Mouse (Mus musculus) ovary, postnatal 10 days (tissue): Measurements from ENCODE around the gene Abracl.
A peak's percentile ranks its signal among the peaks of the same experiment; 100 is the strongest.

ENCODE experiments used
- DNase-seq: peaks from one replicate; pipeline ENCODE4 v3.0.0; 2022; ENCODE audit warnings: low spot score

The Abracl gene

DNA sequence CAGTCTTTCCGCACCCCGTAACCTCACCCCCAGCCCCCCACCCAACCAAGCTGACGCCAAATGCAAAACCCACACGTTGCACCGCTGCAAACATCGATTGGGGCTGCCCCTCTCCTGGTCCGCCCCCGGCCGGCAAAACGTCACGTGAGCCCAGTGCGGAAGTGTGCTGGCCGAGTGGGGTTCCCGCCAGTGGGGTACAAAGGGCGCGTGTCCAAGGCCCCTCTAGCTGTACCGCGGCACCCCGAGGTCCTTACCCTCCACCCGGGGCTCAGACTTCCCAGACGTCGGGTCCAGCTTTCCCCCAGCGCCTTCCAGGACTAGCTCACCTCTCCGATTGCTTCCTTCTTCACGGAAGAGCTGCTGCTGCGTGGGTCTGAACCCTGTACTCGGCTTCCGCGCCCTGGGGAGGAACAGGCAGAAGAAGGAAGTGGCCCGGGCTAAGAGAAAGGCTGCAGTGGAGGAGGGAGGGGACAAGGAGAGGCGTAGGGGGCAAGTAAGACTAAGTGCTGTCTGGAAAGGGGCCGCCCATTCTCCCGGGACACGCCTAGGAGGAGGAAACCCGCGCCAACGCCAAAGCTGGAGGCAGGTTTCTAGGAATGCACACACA, at the start of gene Abracl:
Abracl (minus strand) TSS at position 548 of the 607 bp plus-strand sequence.
- peak; percentile 42 for DNase-seq

DNA sequence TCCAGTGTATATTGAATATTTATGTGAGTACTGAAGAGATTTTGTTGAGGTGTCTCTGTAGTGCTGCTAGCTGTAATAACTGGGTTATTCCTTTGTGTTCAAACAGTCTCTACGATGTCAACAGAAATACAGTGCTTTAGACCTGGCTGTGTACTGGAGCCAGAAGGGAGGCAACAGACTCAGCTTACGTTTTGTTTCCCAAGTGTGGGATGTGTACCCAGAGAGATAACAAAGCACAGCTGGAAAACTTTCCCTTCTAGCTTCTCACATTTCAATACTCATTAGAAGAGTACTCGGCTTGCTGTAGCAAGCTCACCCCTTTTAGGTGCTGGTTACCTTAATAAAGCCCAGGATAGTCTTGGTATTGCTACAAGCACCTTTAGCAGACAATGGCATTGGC, 49.8 kb upstream of the Abracl start:
- DNase-seq, result no peak

- no peak for DNase-seq
Measured at GRCm38 (mm10) chr10:18070616-18071015, 47.5 kb upstream of the Abracl start.

GRCm38 (mm10) chr10:18070144-18070543, 47.1 kb upstream of the Abracl start:
- DNase-seq, result no peak

DNA sequence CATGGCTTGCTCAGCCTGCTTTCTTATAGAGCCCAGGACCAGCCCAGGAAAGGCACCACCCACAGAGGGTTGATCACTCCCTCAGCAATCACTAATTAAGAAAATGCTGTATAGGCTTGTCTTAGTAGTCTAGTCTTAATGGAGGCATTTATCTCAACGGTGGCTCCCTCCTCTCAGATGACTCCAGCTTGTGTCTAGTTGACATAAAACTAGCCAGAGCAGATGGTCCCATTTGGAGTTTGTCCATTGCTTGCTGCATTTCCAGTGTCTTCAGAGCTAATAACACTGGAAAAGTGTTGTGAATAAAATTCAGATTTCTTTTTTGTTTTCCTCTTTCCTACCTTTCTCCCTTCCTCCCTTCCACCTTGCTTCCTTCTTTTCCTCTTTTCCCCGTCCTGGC, 46.5 kb upstream of the Abracl start:
- DNase-seq, result no peak

DNA sequence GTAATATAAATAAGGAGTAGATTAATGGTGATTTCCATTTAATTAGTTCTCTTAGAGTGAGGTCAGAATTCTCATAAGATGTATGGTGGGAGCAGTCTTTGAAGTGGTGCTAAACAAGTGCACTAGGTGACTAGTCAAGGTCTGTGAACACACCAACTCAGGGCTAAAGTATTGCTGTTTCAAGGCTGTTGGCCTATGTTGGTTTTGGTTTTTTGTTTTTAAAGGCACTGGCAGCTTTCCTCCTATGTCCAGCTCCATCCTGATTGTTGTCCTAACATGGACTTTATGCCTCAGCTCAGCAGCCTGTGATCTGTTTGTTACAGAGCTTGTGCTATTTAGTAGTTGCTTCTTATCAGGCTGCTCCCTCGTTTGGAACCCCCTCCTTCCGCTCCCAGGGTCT, 45.8 kb upstream of the Abracl start:
- no peak for DNase-seq

GRCm38 (mm10) chr10:18067761-18068446, 44.8 kb upstream of the Abracl start:
- no peak for DNase-seq

- DNase-seq, result no peak
Measured at GRCm38 (mm10) chr10:18066031-18066439, 42.9 kb upstream of the Abracl start.

- no peak for DNase-seq
Measured at GRCm38 (mm10) chr10:18064606-18065228, 41.6 kb upstream of the Abracl start.

GRCm38 (mm10) chr10:18061533-18061932, 38.4 kb upstream of the Abracl start:
- DNase-seq, result no peak

GRCm38 (mm10) chr10:18060778-18061177, 37.7 kb upstream of the Abracl start:
- no peak for DNase-seq

DNA sequence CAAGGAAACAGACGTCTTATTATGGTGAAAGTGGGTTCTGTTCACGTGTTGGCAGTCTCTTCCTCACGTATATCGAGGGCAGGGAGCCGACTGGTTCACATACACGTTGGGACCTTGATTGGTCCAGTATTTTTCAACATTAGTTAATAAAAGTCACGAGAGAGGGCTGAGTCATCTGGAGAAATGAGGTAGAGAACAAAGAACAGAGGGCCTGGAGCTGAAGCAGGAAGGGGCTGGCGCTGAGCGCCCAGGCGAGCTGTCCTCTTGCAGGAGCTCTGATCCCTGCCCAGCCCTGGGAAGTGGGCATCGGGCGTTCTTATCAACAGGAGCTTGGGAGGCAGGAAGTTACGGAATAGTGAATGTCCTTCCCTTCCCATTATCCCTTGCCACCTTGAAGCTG, 36.7 kb upstream of the Abracl start:
- no peak for DNase-seq

DNA sequence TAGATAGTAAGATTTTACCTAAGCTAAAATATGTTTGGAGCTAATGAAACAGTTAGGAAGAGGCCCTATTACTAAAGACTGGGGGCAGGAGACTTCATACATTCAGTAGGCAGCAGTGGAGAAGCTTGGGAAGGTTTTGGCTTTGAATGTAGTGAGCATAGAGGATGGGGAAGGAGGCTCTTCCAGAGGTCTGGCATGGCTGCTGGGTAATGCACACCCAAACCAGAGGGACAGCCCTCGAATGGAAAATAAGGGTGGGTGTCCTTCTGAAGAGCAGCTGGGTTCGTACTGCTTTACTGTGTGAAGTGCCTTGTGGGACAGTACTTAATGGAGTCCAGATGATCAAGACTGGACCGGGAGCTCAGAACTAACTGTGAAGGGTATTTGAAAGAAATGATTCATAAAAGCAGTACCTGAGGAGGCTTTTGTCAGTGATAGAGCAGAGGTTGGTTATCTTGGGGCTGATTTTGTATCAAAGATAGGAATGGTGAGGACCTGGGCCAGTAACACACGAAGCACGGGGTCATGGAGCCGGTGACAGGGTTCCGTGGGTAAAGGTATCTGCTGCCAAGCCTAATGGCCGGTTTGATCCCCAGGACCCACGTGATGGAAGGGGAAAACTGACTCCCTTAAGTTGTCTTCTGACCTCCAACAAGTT, 35.7 kb upstream of the Abracl start:
- no peak for DNase-seq

DNA sequence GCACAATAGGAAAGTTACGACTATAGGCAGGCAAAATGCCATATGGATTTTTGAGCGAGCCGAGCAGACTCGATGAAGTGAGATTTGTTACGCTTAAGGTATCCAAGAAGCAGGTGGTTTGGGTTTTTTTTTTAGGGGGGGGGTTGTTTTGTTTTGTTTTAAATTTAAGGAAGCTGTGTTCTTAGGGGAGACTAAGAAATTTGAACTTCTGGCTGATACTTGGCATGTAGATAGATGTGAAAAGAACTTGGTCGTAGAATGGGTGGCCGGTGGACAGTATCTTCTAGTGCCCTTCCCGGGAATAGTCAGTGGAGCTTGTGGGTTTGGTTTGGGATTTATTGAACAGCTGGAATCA, 33.3 kb upstream of the Abracl start:
- DNase-seq, result no peak

DNA sequence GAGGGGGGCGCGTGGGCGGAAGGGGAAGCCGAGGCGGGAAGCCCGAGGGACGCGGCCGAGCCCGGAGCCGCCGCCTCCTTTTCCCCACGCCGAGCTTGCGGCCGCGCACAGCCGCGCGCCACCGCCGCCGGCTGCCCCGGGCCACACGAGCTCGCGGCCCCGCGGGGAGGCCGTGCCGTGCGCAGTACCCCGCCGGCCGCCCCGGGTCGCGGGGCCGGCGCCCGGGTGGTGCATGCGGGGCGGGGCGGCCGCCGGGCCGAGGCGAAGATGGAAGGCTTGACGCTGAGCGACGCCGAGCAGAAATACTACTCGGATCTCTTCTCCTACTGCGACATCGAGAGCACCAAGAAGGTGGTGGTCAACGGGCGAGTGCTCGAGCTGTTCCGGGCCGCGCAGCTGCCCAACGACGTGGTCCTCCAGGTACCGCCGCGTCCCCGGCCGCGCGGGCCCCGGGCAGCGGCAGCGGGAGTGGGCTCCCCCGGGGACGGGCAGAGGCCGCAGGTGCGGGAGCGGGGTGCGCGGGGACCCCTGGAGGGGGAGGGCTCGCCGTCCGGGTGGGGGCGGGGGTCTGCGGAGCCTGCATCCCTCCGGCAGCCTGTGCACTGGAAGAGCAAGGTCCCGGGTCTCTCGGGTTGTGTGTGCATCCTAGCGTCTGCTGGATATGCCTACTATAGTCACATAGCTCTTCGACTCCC, 32.8 kb upstream of the Abracl start, which contains the start of gene Reps1:
Reps1 (plus strand) TSS at position 166 of the 695 bp plus-strand sequence.
- peak; percentile 31 for DNase-seq

DNA sequence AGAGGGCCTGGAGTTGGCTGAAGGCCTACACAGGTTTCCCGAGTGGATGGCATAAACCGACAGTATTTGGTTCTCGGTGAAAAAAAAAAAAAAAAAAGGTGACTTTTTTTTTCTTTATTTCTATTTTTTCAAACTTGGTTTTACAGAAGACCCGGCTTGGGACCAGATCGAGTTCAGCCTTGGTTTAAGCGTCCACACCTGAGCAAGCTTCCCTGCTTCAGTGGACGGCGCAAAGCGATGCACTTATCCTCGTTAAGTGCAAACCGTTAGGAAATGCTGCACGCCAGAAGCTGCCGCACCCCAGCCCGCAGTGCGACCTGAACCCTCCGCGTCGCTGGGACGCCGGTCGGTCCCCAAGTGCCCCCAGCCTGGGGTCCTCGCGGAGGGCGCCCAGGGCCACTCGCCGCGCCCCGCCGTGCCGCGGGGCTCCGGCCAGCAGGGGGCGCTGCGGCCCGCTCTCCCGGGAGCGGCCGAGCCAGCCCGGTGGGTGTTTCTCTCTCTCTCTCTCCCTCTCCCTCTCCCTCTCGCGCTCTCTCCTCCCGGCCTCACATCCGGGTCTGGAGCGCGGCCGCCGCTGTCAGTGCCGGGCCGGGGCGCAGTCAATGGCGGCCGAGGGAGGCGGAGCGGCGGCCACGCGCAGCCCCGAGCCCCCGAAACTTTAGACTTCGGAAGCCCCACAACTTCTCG, 32.1 kb upstream of the Abracl start:
- peak; percentile 74 for DNase-seq

- no peak for DNase-seq
Measured at GRCm38 (mm10) chr10:18047380-18048146, 24.5 kb upstream of the Abracl start.

DNA sequence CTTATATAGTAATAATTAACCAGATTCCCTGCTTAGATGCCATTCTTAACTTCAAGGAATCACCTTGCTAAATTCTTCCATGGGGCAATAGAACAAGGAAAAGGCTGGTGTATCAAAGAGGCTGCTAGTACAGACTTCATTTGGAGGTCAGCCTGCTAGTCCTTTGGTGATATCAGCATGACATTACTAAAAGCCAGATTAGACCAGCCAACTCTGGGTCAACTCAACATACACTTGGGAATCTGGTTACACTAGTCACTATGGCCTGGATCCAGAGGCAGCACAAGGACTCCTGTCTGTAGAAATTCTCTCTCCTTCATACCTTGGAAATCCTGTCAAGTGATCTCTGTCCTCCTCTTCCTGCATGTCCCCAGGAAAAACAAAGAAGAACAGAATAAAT, 23.3 kb upstream of the Abracl start:
- DNase-seq, result no peak

GRCm38 (mm10) chr10:18036849-18037248, 13.8 kb upstream of the Abracl start:
- DNase-seq, result no peak

DNA sequence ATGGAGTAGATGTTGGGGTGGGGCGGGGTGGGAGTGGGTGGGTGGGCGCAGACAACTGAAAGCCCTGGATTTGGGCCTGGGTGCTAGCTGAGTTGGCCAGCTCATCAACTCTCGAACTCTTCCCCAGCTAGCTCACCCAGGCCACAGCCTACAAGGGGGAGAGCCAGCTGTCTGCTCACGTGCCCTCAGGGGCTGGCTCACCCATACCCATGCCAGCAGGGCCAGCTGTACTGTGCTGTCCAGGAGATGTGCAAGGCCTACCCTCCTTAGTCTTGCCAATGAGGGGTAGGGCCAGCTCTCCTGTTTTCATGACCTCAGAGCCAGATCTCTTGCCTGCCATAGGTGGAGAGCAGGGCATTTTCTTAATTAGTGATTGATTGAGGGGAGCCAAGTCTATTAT, 11.3 kb upstream of the Abracl start:
- no peak for DNase-seq

- DNase-seq, result peak; percentile 54
Measured at GRCm38 (mm10) chr10:18022312-18022711, 776 bp downstream of the Abracl start.
